Mouse (Mus musculus): ENCODE data around the gene Nell2.
A peak's percentile ranks its signal among the peaks of the same experiment; 100 is the strongest.

The Nell2 gene

GRCm38 (mm10) chr15:95237021-95237420 is 291.3 kb downstream of the Nell2 start:
- peak; percentile 58 for DNase-seq

GRCm38 (mm10) chr15:95236509-95236908 is 291.9 kb downstream of the Nell2 start:
- peak; percentile 29 for DNase-seq

GRCm38 (mm10) chr15:95231171-95231570 is 297.2 kb downstream of the Nell2 start:
- no peak for DNase-seq

GRCm38 (mm10) chr15:95216640-95217365 is 311.6 kb downstream of the Nell2 start:
- DNase-seq, result peak; percentile 77

- no peak for DNase-seq
Observed at GRCm38 (mm10) chr15:95210551-95210950, 317.8 kb downstream of the Nell2 start.

GRCm38 (mm10) chr15:95209186-95209585 is 319.2 kb downstream of the Nell2 start:
- DNase-seq, result no peak

- no peak for DNase-seq
Observed at GRCm38 (mm10) chr15:95193661-95194280, 334.6 kb downstream of the Nell2 start.

- no peak for DNase-seq
Observed at GRCm38 (mm10) chr15:95192951-95193350, 335.4 kb downstream of the Nell2 start.

- DNase-seq, result peak; percentile 21
Observed at GRCm38 (mm10) chr15:95186226-95186625, 342.1 kb downstream of the Nell2 start.

- peak; percentile 34 for DNase-seq
Observed at GRCm38 (mm10) chr15:95185419-95185818, 342.9 kb downstream of the Nell2 start.

GRCm38 (mm10) chr15:95183450-95183849 is 344.9 kb downstream of the Nell2 start:
- no peak for DNase-seq

GRCm38 (mm10) chr15:95156828-95157227 is 371.5 kb downstream of the Nell2 start:
- DNase-seq, result peak; percentile 69

GRCm38 (mm10) chr15:95145118-95145517 is 383.2 kb downstream of the Nell2 start:
- no peak for DNase-seq

GRCm38 (mm10) chr15:95144131-95144530 is 384.2 kb downstream of the Nell2 start:
- no peak for DNase-seq

GRCm38 (mm10) chr15:95138709-95139409 is 389.5 kb downstream of the Nell2 start:
- DNase-seq, result peak; percentile 12

GRCm38 (mm10) chr15:95137018-95137810 is 391.1 kb downstream of the Nell2 start:
- DNase-seq, result no peak

- no peak for DNase-seq
Observed at GRCm38 (mm10) chr15:95135926-95136609, 392.3 kb downstream of the Nell2 start.

GRCm38 (mm10) chr15:95131401-95131800 is 397.0 kb downstream of the Nell2 start:
- DNase-seq, result no peak

GRCm38 (mm10) chr15:95108626-95109025 is 419.7 kb downstream of the Nell2 start:
- DNase-seq, result no peak

GRCm38 (mm10) chr15:95107246-95107809 is 421.0 kb downstream of the Nell2 start:
- DNase-seq, result no peak

- no peak for DNase-seq
Observed at GRCm38 (mm10) chr15:95101522-95101921, 426.8 kb downstream of the Nell2 start.

- DNase-seq, result no peak
Observed at GRCm38 (mm10) chr15:95100133-95100532, 428.2 kb downstream of the Nell2 start.
